Mouse (Mus musculus): Measurements from ENCODE around the gene Iars2.

Iars2 gene

GRCm38 (mm10) chr1:185328721-185329610 lies at the start of gene Iars2:
Iars2 (minus strand) TSS chr1:185329396.
- peak; percentile 91 for DNase-seq

GRCm38 (mm10) chr1:185377429-185377828 lies 48.2 kb upstream of the Iars2 start:
- DNase-seq, result no peak

DNA sequence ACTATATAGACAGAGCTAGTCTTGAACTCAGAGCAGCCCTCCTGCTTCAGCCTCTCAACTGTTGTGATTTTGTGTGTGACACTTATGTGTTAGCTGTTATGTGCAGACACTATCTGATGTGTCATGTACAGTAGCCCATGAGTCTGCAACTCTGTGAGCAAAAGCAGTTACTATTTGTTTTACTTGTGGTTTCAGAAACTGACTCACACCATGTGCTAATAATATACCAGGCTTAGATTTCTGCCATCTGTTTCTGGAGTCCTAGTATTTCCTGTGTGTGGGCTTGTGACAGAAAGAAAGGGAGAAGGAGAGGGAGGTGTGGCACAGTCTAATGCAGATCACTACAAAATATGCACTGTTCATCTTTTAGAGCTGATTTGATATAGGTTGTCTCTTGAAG lies 47.2 kb upstream of the Iars2 start:
- DNase-seq, result no peak

DNA sequence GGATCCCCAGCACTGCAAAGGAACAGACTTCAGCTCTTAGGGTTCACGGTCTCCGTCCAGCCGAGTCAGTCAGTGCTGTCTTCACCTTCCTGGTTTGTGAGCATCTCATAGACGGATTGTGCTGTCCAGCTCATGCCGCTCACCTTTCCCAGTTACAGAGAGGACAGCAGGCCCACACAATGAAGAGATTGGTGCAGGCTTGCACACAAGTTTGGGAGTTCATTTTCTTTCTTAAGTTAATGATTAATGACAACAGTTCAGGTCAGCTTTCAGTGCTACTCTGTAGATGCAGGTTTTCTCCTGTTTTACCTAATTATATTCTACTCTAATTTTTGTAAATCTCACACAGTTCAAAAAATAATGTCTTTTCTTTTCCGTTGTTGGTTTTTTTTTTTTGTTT lies 40.8 kb upstream of the Iars2 start:
- DNase-seq, result no peak

DNA sequence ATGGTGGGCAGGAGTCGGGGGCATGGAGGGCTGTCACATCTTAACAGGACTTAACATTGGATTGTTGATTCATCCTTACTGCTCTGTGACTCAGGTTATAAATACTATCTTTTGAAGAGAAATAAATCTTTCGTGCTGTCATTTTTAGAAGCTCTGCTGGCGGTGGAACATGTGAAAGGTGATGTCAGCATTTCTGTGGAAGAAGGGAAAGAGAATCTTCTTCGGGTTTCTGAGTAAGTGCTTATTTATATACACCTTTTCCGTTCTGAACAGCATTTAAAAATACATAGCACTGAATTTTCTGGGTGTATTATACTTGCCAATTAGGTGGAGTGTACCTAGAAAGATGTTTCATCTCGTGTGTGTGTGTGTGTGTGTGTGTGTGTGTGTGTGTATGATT lies 38.2 kb upstream of the Iars2 start:
- DNase-seq, result no peak

DNA sequence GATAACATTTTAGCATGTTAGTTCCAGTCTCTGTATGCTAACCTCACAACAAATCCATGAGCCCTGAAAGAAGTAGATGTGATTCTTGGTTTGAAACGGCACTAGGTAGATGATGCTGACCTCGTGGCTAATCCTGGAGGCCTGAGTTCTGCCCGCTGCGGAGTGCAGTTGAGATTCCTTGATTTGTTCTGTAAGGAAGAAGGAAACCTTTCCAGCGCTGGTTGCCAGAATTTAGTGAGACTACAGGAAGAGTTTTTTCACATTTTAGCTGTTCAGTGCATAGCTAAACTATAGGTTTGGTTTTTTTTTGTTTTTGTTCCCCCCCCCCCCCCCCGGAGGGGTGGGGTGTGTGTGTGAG lies 35.0 kb upstream of the Iars2 start:
- no peak for DNase-seq

- DNase-seq, result no peak
Measured at GRCm38 (mm10) chr1:185363526-185364182, 34.5 kb upstream of the Iars2 start.

- DNase-seq, result peak; percentile 99
Measured at GRCm38 (mm10) chr1:185362677-185363520, 33.7 kb upstream of the Iars2 start, which contains the start of gene Eprs. Eprs (plus strand) TSS chr1:185363044.

- DNase-seq, result no peak
Measured at GRCm38 (mm10) chr1:185358211-185358610, 29.0 kb upstream of the Iars2 start.

DNA sequence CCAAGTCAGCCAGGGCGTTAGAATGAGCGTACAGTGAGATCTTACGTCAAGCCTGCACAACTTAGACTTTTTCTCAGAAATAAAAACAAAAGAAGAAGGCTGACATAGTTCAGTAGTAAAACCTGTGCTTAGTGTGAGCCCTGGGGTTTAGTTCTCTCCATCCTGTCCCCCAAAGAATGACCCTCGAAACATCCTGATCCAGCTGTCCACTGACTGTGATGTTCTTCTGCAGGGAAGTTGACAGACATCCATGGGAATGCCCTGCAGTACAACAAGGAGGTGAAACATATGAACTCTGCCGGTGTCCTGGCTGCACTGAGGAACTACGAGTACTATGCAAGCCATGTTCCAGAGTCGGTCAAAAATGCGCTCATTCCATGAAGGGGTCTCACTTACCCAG lies 27.1 kb upstream of the Iars2 start:
- DNase-seq, result no peak

DNA sequence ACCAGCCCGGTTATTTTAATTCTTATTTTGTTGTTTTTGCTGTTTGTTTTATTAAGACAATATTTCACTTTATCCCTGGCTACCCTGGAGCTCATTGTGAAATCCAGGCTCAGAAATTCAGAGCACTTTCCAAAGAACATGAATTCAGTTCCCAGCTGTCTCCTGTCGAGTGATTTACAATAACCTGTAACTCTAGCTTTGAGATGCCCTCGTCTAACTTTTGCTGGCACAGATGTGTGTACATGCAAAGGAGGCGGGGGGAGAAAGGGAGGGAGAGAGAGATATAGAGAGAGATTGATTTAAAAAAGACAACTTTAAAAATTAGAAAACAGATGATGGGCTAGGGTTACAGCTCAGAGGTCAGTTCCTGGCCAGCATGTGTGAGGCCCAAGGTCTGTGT lies 25.5 kb upstream of the Iars2 start:
- DNase-seq, result no peak

DNA sequence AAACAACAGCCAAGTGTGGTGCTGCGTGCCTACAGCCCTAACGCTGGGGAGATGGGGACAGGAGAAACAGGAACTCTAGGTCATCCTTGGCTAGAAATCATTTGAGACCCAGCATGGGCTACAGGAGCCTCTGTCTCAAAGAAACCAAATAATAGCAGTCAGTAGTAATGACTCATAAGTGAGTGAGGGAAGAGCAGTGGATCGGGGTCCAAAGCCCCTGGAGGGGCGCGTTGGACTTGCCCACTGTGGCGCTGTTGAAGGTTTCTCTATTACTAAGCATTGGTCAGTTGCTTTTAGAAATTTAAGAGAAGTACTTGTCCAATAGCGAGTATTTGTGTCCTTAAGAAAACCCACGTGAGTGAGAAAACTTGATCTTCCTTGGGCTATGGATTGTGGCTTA lies 24.2 kb upstream of the Iars2 start:
- DNase-seq, result no peak

DNA sequence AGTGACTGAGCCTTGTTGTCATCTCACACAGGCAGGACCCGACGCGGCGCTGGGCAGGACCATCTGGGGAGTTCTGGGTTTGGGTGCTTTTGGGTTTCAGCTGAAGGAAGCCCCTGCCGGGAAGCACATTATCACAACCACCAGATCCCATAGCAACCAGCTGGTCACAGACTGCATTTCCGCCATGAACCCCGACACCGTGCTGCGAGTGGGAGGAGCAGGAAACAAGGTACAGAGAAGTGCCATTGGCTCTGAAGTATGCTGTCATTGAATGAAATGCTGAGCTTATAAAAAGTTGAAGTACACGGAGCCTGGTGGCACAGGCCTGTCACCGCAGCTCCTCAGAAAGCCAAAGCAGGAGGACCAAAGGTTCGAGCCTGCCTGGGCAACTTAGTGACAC lies 23.0 kb upstream of the Iars2 start:
- no peak for DNase-seq

- DNase-seq, result no peak
Measured at GRCm38 (mm10) chr1:185350611-185351010, 21.4 kb upstream of the Iars2 start.

GRCm38 (mm10) chr1:185349741-185350140 lies 20.5 kb upstream of the Iars2 start:
- DNase-seq, result no peak

- DNase-seq, result no peak
Measured at GRCm38 (mm10) chr1:185346188-185346587, 17.0 kb upstream of the Iars2 start.

DNA sequence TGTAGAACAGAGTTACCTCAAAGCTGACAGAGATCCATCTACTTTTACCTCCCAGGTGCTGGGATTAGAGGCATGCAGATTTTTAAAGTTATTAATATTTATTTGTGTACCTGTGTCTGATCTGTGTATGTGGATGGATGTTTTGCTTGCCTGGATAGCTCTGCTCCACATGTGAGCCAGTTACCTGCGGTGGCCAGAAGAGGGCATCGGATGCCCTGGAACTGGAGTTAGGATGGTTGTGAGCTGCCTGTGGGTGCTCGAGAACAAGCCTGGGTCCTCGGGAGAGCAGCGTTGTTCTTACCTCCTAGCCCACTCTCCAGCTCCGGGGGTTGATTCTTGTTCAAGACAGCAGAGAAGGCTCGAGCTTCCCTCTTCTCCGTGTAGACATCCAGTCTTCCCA lies 14.2 kb upstream of the Iars2 start:
- DNase-seq, result no peak

DNA sequence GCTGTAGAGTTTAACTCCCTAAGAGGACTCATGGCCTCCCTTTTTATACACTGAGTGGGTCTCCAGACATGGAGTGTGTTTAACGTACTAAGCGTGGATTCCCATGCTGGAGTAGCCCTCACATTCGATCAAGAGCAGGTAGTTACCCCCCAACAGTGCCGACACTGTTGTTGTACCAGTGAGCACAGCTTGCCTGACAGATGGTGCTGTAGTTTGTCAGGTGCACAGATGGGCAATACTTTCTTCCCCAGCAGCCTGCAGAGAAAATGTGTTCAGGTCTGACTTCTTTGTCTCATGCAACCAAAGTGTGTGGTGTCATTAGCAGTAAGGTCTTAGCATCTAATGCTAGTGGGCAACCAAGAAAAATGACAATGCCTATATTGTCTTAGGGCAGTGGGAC lies 13.2 kb upstream of the Iars2 start:
- DNase-seq, result no peak

DNA sequence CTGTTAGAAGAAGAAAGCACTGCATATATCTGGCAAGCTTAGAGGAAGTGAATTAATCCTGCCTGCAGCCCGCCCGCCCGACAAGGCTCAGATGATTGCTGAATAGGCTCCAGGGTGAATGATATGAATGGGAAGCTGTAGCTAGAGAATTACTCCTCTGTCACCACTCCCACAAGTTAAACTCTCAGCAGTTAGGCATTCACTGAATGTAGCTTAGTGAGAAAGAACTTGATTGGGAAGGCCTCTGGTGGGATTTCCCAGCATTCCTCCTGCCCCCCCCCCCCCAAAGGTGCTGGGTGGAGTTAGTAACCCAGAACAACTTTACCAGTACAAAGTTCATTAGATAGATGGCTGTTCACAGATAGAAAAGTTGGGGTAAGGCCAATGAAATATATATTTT lies 7.3 kb upstream of the Iars2 start:
- DNase-seq, result no peak

DNA sequence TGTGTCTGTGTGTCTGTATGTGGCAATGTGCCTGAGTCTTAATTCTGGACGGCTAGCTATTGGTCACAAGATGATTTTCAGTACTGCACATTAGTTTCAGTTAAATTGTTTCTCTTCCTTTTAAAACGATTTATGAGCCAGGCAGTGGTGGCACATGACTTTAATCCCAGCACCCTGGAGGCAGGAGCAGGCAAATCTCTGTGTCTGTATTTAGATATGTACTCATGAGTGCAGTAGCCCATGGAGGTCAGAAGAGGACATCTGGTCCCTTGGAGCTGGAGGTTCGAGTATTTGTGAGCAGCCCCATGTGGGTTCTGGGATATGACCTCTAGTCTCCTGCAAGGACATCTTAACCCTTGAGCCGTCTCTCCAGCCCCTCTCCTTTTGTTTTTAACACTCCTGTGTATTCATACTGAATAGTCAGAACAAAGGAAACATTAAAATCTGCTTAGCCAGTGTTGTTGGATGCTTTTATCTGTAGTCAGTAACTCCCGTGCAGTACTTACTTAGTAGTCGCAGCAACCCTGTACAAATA lies 6.1 kb upstream of the Iars2 start:
- DNase-seq, result no peak

DNA sequence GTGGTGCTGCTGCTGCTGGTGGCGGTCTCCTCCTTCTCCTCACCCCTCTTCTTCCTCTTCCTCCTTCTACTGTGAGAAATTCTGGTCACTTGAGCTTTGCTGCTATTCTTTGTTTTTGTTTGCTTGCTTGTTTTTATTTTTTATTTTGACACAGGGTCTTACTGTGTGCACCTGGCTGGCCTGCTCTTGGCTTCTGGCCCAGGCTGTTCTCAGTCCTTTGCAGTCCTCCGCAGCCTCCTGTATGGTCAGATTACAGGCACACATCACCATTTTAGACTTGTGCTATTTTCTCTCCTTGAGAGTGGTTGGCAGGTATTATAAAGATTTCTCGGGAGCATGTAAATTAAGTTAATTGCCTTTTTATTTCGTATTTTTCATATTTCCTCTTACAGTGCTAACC lies 4.9 kb upstream of the Iars2 start:
- no peak for DNase-seq

GRCm38 (mm10) chr1:185333651-185334050 lies 4.5 kb upstream of the Iars2 start:
- DNase-seq, result no peak

- DNase-seq, result peak; percentile 91
Measured at GRCm38 (mm10) chr1:185331983-185332430, 2.8 kb upstream of the Iars2 start, which contains the start of gene Bpnt1. Bpnt1 (plus strand) TSS chr1:185332149.

Data from right cerebral cortex, postnatal 25 days (tissue).